Mouse (Mus musculus) cortical plate, adult 2 months (tissue): ENCODE measurements around the gene Gm16223.

Source experiments
- CTCF ChIP-seq: fragments of 200-500 bp; IDR thresholded peaks from 2 replicates; pipeline ENCODE4 v1.5.1; 2011; ENCODE audit warnings: mild to moderate bottlenecking, control low read depth, low read length; ENCODE audit not compliant: insufficient read depth; ENCODE audit errors: extremely low read depth
- POLR2A ChIP-seq: fragments of 200-500 bp; IDR thresholded peaks from 2 replicates; pipeline ENCODE4 v1.6.1; 2011; ENCODE audit warnings: mild to moderate bottlenecking, low read length, control low read depth; ENCODE audit not compliant: insufficient read depth; ENCODE audit errors: extremely low read depth

DNA sequence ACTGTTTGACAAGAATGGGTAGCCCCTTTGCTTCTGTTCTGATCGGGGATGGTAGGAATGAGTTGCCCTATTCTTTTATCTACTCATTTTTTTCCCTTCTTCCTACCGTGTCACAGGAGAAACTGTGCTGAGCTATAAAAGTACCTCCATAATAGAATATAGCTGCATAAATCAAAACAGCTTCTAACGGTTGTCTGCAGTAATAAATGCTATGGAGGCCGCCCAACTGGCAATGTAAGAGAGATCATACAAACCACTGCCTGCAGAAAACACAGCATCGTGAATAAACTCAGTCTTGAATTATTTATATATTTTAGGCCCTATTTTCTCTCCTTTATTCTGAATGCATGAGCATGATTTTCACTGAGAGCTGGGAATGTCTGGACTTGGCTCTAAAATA lies 101.0 kb downstream of the Gm16223 start:
- TF ChIP-seq CTCF, result no peak
- TF ChIP-seq POLR2A, result no peak
